Mouse (Mus musculus) CH12.LX (cell line): Measurements from ENCODE around the gene Gspt2. TPM values are rescaled to one million over a fixed set of nuclear protein-coding genes. Genes with fewer than 3 reads are reported as not detected.
A peak's percentile ranks its signal among the peaks of the same experiment; 100 is the strongest.

ENCODE experiments used
- DNase-seq: peaks from one replicate; pipeline ENCODE4 v3.0.0-alpha.2; 2013; ENCODE audit errors: extremely low read depth
- H3K27ac ChIP-seq: 2 replicates; pipeline ENCODE4 v1.5.1; 2012; ENCODE audit warnings: low read depth, mild to moderate bottlenecking, control low read depth, moderate library complexity; ENCODE audit not compliant: insufficient read depth
- H3K27me3 ChIP-seq: replicated peaks from 2 replicates; pipeline ENCODE3; 2012; ENCODE audit warnings: inconsistent platforms
- H3K36me3 ChIP-seq, 2 experiments: replicated peaks in 1 of 2; 2 replicates each; pipeline versions ENCODE3 to v1.6.1; 2012; ENCODE audit warnings: inconsistent platforms in 1 of 2, low read length in 1 of 2, mild to moderate bottlenecking in 1 of 2, mixed read lengths in 1 of 2, moderate library complexity in 1 of 2; ENCODE audit not compliant: control insufficient read depth in 1 of 2, insufficient read depth in 1 of 2
- H3K4me1 ChIP-seq, 2 experiments: 2 replicates each; pipeline ENCODE4 v1.6.1; 2012; ENCODE audit warnings: inconsistent platforms in 1 of 2, moderate library complexity in 1 of 2; ENCODE audit not compliant: insufficient read depth in 2 of 2, control insufficient read depth in 1 of 2
- H3K4me2 ChIP-seq: 2 replicates; pipeline ENCODE4 v1.6.1; 2012; ENCODE audit warnings: low read depth, mild to moderate bottlenecking, control low read depth; ENCODE audit not compliant: poor library complexity, insufficient read depth, severe bottlenecking
- H3K4me3 ChIP-seq, 3 experiments: fragments of 150-350 bp in 1 of 3; sonication (generic) in 1 of 3; replicated peaks in 1 of 3; 2 replicates each; pipeline versions ENCODE3 to v1.5.1; 2011 to 2012; ENCODE audit warnings: low read depth in 2 of 3, low read length in 2 of 3, mild to moderate bottlenecking in 2 of 3, moderate library complexity in 2 of 3, control low read depth in 1 of 3, improper control_type of control experiment in 1 of 3, inconsistent platforms in 1 of 3, mixed read lengths in 1 of 3; ENCODE audit not compliant: poor library complexity in 1 of 3
- H3K79me2 ChIP-seq: replicated peaks from 2 replicates; pipeline ENCODE4 v1.6.1; 2012; ENCODE audit warnings: mild to moderate bottlenecking, moderate library complexity; ENCODE audit not compliant: control insufficient read depth, poor library complexity, insufficient read depth, severe bottlenecking; ENCODE audit errors: extremely low read depth
- H3K9ac ChIP-seq: 2 replicates; pipeline ENCODE4 v1.6.1; 2012; ENCODE audit warnings: low read depth, mild to moderate bottlenecking, control low read depth, moderate library complexity; ENCODE audit not compliant: insufficient read depth
- H3K9me3 ChIP-seq: replicated peaks from 2 replicates; pipeline ENCODE3; 2012; ENCODE audit warnings: low read length, inconsistent platforms, mixed read lengths
- BHLHE40 ChIP-seq: IDR thresholded peaks from 2 replicates; pipeline ENCODE4 v1.6.1; 2011; ENCODE audit warnings: mild to moderate bottlenecking, low read depth, low read length, improper control_type of control experiment
- CHD1 ChIP-seq: IDR thresholded peaks from 2 replicates; pipeline ENCODE4 v1.6.1; 2012; ENCODE audit warnings: low read depth, low read length, improper control_type of control experiment, inconsistent platforms
- CHD2 ChIP-seq: IDR thresholded peaks from 2 replicates; pipeline ENCODE4 v1.6.1; 2011; ENCODE audit warnings: low read length, improper control_type of control experiment
- CTCF ChIP-seq, 2 experiments: IDR thresholded peaks in 1 of 2; conservative IDR thresholded peaks in 1 of 2; 2 replicates each; pipeline ENCODE4 v1.5.1; 2011 to 2012; ENCODE audit warnings: low read depth in 2 of 2, low read length in 2 of 2, improper control_type of control experiment in 1 of 2, inconsistent platforms in 1 of 2, mild to moderate bottlenecking in 1 of 2, moderate library complexity in 1 of 2
- E2F4 ChIP-seq: IDR thresholded peaks from 2 replicates; pipeline ENCODE4 v1.6.1; 2011; ENCODE audit warnings: low read depth, low read length, improper control_type of control experiment; ENCODE audit not compliant: insufficient replicate concordance
- EP300 ChIP-seq: IDR thresholded peaks from 2 replicates; pipeline ENCODE4 v1.6.1; 2011; ENCODE audit warnings: low read length, improper control_type of control experiment
- HCFC1 ChIP-seq: IDR thresholded peaks from 2 replicates; pipeline ENCODE4 v1.6.1; 2012; ENCODE audit warnings: low read depth, mild to moderate bottlenecking, inconsistent platforms, low read length, improper control_type of control experiment
- IRF4 ChIP-seq: IDR thresholded peaks from 2 replicates; pipeline ENCODE4 v1.6.1; 2014; ENCODE audit warnings: low read depth, mild to moderate bottlenecking, inconsistent platforms, low read length, improper control_type of control experiment
- JUN ChIP-seq: IDR thresholded peaks from 2 replicates; pipeline ENCODE4 v1.6.1; 2011; ENCODE audit warnings: low read depth, mild to moderate bottlenecking, low read length, improper control_type of control experiment, moderate library complexity; ENCODE audit not compliant: insufficient read depth
- JUND ChIP-seq: conservative IDR thresholded peaks from 2 replicates; pipeline ENCODE4 v1.6.1; 2011; ENCODE audit warnings: low read depth, low read length, improper control_type of control experiment
- KAT2A ChIP-seq: IDR thresholded peaks from 2 replicates; pipeline ENCODE4 v1.6.1; 2012; ENCODE audit warnings: low read length, improper control_type of control experiment, inconsistent platforms; ENCODE audit not compliant: insufficient replicate concordance
- MAFK ChIP-seq: IDR thresholded peaks from 2 replicates; pipeline ENCODE4 v1.6.1; 2011; ENCODE audit warnings: low read length, improper control_type of control experiment; ENCODE audit not compliant: insufficient replicate concordance
- MAZ ChIP-seq: IDR thresholded peaks from 2 replicates; pipeline ENCODE4 v1.6.1; 2012; ENCODE audit warnings: low read depth, mild to moderate bottlenecking, inconsistent platforms, low read length, improper control_type of control experiment, moderate library complexity
- MYC ChIP-seq: IDR thresholded peaks from 2 replicates; pipeline ENCODE4 v1.6.1; 2011; ENCODE audit warnings: low read depth, mild to moderate bottlenecking, improper control_type of control experiment, low read length
- NRF1 ChIP-seq: IDR thresholded peaks from 2 replicates; pipeline ENCODE4 v1.6.1; 2014; ENCODE audit warnings: low read depth, mild to moderate bottlenecking, inconsistent platforms, low read length, improper control_type of control experiment, moderate library complexity
- PAX5 ChIP-seq: IDR thresholded peaks from 2 replicates; pipeline ENCODE4 v1.6.1; 2012; ENCODE audit warnings: low read length, inconsistent platforms, mixed read lengths
- POLR2AphosphoS2 ChIP-seq: IDR thresholded peaks from 2 replicates; pipeline ENCODE4 v1.6.1; 2011; ENCODE audit warnings: low read depth, low read length, improper control_type of control experiment
- RAD21 ChIP-seq: IDR thresholded peaks from 2 replicates; pipeline ENCODE4 v1.6.1; 2011; ENCODE audit warnings: low read depth, mild to moderate bottlenecking, low read length, improper control_type of control experiment, moderate library complexity
- RCOR1 ChIP-seq: conservative IDR thresholded peaks from 2 replicates; pipeline ENCODE4 v1.6.1; 2012; ENCODE audit warnings: low read depth, mild to moderate bottlenecking, inconsistent platforms, low read length, improper control_type of control experiment
- SIN3A ChIP-seq: IDR thresholded peaks from 2 replicates; pipeline ENCODE4 v1.6.1; 2012; ENCODE audit warnings: low read length, improper control_type of control experiment, inconsistent platforms
- SMC3 ChIP-seq: IDR thresholded peaks from 2 replicates; pipeline ENCODE4 v1.6.1; 2011; ENCODE audit warnings: low read depth, low read length, improper control_type of control experiment
- TBP ChIP-seq: conservative IDR thresholded peaks from 2 replicates; pipeline ENCODE4 v1.6.1; 2011; ENCODE audit warnings: low read depth, low read length, improper control_type of control experiment
- UBTF ChIP-seq: IDR thresholded peaks from 2 replicates; pipeline ENCODE4 v1.6.1; 2012; ENCODE audit warnings: low read depth, mild to moderate bottlenecking, inconsistent platforms, low read length, improper control_type of control experiment, moderate library complexity
- USF1 ChIP-seq: IDR thresholded peaks from 2 replicates; pipeline ENCODE4 v1.6.1; 2014; ENCODE audit warnings: low read depth, mild to moderate bottlenecking, inconsistent platforms, low read length, improper control_type of control experiment
- USF2 ChIP-seq: conservative IDR thresholded peaks from 2 replicates; pipeline ENCODE4 v1.6.1; 2011; ENCODE audit warnings: low read depth, low read length, improper control_type of control experiment
- ZC3H11A ChIP-seq: IDR thresholded peaks from 2 replicates; pipeline ENCODE4 v1.6.1; 2012; ENCODE audit warnings: low read depth, mild to moderate bottlenecking, inconsistent platforms, low read length, improper control_type of control experiment
- ZNF384 ChIP-seq: IDR thresholded peaks from 2 replicates; pipeline ENCODE4 v1.6.1; 2012; ENCODE audit warnings: low read depth, low read length, improper control_type of control experiment, inconsistent platforms
- dilution Hi-C: fragments of 300-500 bp; cut with MboI; formaldehyde crosslinking; loops from 2 replicates; pipeline ENCODE4 v1.14.3; 2020; ENCODE audit warnings: low sequenced_read_pairs; ENCODE audit not compliant: extremely low pct_unique_long_range_greater_than_20kb, extremely low pct_ligation_motif_present
- in situ Hi-C: fragments of 300-500 bp; cut with MboI; formaldehyde crosslinking; loops from 3 replicates; pipeline ENCODE4 v1.14.3; 2019; ENCODE audit warnings: low sequenced_read_pairs, low pct_ligation_motif_present, low pct_unique_long_range_greater_than_20kb, mixed read lengths
- polyA plus RNA-seq: library from polyadenylated mRNA; unstranded; fragments of >175 nt; gene quantifications from 2 replicates; pipeline ENCODE4 v1.2.1, GENCODE M21; 2012; ENCODE audit warnings: low read depth; ENCODE audit not compliant: insufficient read length
- total RNA-seq, 2 experiments: library from RNA; depleted of rRNA; stranded (reverse); fragments of 300-350 nt in 1 of 2; fragments of >200 nt in 1 of 2; gene quantifications; 2 replicates each; pipeline ENCODE4 v1.2.3; 2012 to 2014

The Gspt2 gene
- total and polyA plus RNA-seq, 3 experiments, result not detected

- Histone ChIP-seq H3K4me1 (no peaks in the 10 kb centered on the region), H3K27me3 (no peaks in the 10 kb centered on the region)
- in situ Hi-C loops, result no loop called here
- TF ChIP-seq E2F4 (no peak), SIN3A (no peak), BHLHE40 (no peak), EP300 (no peak), CHD2 (no peak), JUN (no peak), ZC3H11A (no peak), TBP (no peak)
- TF ChIP-seq, all 38 proteins: peak for 0
- Histone ChIP-seq H3K9me3 (no peaks in the 10 kb centered on the region), H3K79me2 (no peaks in the 10 kb centered on the region), H3K36me3 (no peaks in the 10 kb centered on the region), H3K4me2 (no peak overlapping the region), H3K9ac (no peak overlapping the region), H3K27ac (no peak overlapping the region), H3K4me3 (no peak overlapping the region)
- DNase-seq, result no peak
- dilution Hi-C loops, result no loop called here
These were observed 21.9 kb downstream of the Gspt2 start for GRCm38 (mm10) chrX:94657734-94658133.

DNA sequence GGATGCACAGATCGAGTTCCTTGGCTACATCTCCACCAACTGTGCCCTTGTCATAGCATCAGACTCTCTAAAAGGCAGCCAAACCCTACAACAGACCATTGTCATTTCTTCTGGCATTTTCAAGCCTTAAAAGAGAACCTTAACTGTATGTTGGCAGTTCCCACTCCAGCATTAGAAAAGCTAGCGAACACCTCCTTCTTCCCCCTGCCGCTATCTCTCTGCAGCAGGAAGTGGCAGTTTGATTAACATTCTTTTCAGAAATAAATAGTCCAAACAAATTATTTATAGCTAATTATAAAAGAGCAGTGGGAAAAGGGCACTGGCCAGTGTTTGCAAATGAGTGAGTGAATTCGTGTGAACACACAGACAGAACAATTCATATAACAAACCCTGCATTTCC, 34.9 kb downstream of the Gspt2 start:
- H3K27ac ChIP-seq, result no peak overlapping the region
- no peak overlapping the region for H3K4me3 ChIP-seq
- dilution Hi-C loops, result no loop called here

DNA sequence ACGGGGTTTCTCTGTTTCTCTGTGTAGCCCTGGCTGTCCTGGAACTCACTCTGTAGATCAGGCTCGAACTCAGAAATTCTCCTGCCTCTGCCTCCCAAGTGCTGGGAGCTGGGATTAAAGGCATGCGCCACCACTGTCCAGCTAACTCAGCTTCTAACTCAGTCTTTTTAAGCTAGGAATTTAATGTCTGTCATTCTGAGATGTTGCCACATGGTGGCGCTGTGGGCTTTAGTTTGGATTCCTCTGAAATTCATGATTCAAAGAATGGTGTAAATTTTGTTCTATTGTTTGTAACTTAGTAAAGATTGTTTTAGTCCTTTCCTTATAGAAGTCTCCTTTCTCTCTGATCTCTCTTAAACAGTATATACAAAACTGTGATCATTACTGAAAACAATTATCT, 39.1 kb downstream of the Gspt2 start:
- DNase-seq, result peak; percentile 38
- in situ Hi-C loops, result no loop called here
- Histone ChIP-seq H3K27me3 (no peaks in the 10 kb centered on the region), H3K27ac (no peak overlapping the region), H3K79me2 (no peaks in the 10 kb centered on the region), H3K4me1 (no peaks in the 10 kb centered on the region), H3K4me3 (no peak overlapping the region), H3K9ac (no peak overlapping the region), H3K9me3 (no peaks in the 10 kb centered on the region), H3K4me2 (no peak overlapping the region), H3K36me3 (no peaks in the 10 kb centered on the region)
- TF ChIP-seq CTCF (conservative IDR thresholded peaks at IDR 0.05 in 1 of 2, IDR thresholded peaks at IDR 0.05 in 1 of 2; ENCODE audit: low read depth in 2 of 2, low read length in 2 of 2), result peak; percentile 15 to 72; a peak in 2 of 4 replicates
- TF ChIP-seq SMC3, result peak; percentile 57
- TF ChIP-seq USF2, result no peak
- TF ChIP-seq UBTF, result no peak
- peak; percentile 72 for TF ChIP-seq RAD21
- no peak for TF ChIP-seq IRF4
- dilution Hi-C loops, result no loop called here

More for the DNA sequence above, 34.9 kb downstream of the Gspt2 start:
- H3K79me2 ChIP-seq, result no peaks in the 10 kb centered on the region
- no peaks in the 10 kb centered on the region for H3K4me1 ChIP-seq
- no peak for TF ChIP-seq JUND
- TF ChIP-seq RAD21, result no peak
- no peak for TF ChIP-seq RCOR1
- no peak for TF ChIP-seq USF1
- no peak for TF ChIP-seq SMC3
- no peak for TF ChIP-seq MAZ
- TF ChIP-seq IRF4, result no peak
- no peak for TF ChIP-seq USF2
- TF ChIP-seq KAT2A, result no peak
- TF ChIP-seq TBP, result no peak
- no peak for TF ChIP-seq ZNF384
- TF ChIP-seq PAX5, result no peak
- TF ChIP-seq MYC, result no peak
- no peak for TF ChIP-seq EP300
- no peak for TF ChIP-seq CHD2
- TF ChIP-seq NRF1, result no peak
- TF ChIP-seq HCFC1, result no peak
- TF ChIP-seq MAFK, result no peak
- TF ChIP-seq POLR2AphosphoS2, result no peak
- no peak for TF ChIP-seq CHD1
- TF ChIP-seq, all 38 proteins: peak for 0
- in situ Hi-C loops, result no loop called here
- no peak overlapping the region for H3K4me2 ChIP-seq
- H3K27me3 ChIP-seq, result no peaks in the 10 kb centered on the region
- H3K36me3 ChIP-seq, result no peaks in the 10 kb centered on the region
- no peak overlapping the region for H3K9ac ChIP-seq
- DNase-seq, result no peak
- H3K9me3 ChIP-seq, result no peaks in the 10 kb centered on the region
